Mouse (Mus musculus): ENCODE measurements around the gene Ntrk2. TPM values are rescaled to one million over a fixed set of nuclear protein-coding genes. Genes with fewer than 3 reads are reported as not detected.

Ntrk2 gene
- polyA plus RNA-seq, 1 experiment from 2014 or later: 35.8 TPM

GRCm38 (mm10) chr13:59017121-59017520 is 210.8 kb downstream of the Ntrk2 start:
- no peak overlapping the region for H3K4me3 ChIP-seq (ENCODE audit: low read depth, low read length)
- H3K4me1 ChIP-seq (ENCODE audit: control insufficient read depth, insufficient read depth, low read length): no peaks in the 10 kb centered on the region
- no peaks in the 10 kb centered on the region for H3K36me3 ChIP-seq (ENCODE audit: control insufficient read depth, insufficient read depth, low read length)
- H3K9ac ChIP-seq (ENCODE audit: low read length): no peak overlapping the region
- no peaks in the 10 kb centered on the region for H3K9me3 ChIP-seq (ENCODE audit: control insufficient read depth, low read length)
- no peak overlapping the region for H3K27ac ChIP-seq (ENCODE audit: low read depth, low read length)
- H3K27me3 ChIP-seq (ENCODE audit: control insufficient read depth, insufficient read depth, low read length): no peaks in the 10 kb centered on the region
- DNase-seq (ENCODE audit: low spot score, missing footprints) (no peak), ATAC-seq (ENCODE audit: low FRiP score) (no peak)
- 60% methylated on average over 5 of the region's 5 CpGs for WGBS
- no peak overlapping the region for H3K4me2 ChIP-seq

DNA sequence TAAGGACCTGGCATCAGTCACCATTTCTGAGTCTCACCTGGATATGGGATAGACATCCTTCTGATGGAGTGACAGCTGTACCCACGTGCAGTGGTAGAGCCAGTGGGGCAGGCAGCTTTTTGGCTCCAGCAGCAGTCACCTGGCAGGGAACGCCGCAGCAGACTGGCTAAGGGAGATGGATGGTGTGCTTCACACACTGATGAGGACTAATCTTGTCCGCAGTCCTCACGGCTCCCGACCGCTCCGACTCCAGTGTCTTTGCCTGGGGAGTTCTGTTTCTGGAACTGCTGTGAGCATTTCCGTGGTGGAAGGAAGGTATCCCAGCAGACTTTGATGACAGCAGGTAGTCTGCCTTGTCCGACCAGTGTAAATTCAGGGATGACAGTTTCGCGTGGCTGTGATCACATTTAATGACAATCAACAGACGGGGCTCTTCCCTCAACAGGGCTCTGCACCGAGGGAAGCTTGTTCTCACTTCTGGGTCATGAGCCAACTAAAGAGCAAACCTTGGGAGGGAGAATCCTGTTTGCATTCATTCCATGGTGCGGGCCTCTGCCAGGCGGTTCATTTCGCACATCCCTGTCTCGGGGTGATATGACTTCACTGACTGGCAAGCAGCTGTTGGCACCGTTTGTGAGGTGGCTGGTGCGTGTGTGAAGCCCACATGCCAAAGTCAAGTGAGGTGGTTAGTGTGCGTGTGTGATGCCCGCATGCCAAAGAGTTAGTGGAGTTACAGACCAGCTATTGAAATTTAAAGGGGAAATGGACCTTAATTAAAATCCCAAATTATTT is 216.1 kb downstream of the Ntrk2 start:
- no peak overlapping the region for H3K4me2 ChIP-seq
- whole genome bisulfite sequencing: 92% methylated on average over 22 of the region's 22 CpGs
- DNase-seq (ENCODE audit: low spot score, missing footprints) (no peak), ATAC-seq (ENCODE audit: low FRiP score) (no peak)
- peaks cover 6% of the 10 kb centered on the region; the same call in 1 of the 2 replicates for H3K9me3 ChIP-seq (ENCODE audit: control insufficient read depth, low read length)
- no peak overlapping the region for H3K4me3 ChIP-seq (ENCODE audit: low read depth, low read length)
- H3K9ac ChIP-seq (ENCODE audit: low read length): no peak overlapping the region
- no peaks in the 10 kb centered on the region for H3K4me1 ChIP-seq (ENCODE audit: control insufficient read depth, insufficient read depth, low read length)
- no peak overlapping the region for H3K27ac ChIP-seq (ENCODE audit: low read depth, low read length)
- no peaks in the 10 kb centered on the region for H3K27me3 ChIP-seq (ENCODE audit: control insufficient read depth, insufficient read depth, low read length)
- no peaks in the 10 kb centered on the region for H3K36me3 ChIP-seq (ENCODE audit: control insufficient read depth, insufficient read depth, low read length)

DNA sequence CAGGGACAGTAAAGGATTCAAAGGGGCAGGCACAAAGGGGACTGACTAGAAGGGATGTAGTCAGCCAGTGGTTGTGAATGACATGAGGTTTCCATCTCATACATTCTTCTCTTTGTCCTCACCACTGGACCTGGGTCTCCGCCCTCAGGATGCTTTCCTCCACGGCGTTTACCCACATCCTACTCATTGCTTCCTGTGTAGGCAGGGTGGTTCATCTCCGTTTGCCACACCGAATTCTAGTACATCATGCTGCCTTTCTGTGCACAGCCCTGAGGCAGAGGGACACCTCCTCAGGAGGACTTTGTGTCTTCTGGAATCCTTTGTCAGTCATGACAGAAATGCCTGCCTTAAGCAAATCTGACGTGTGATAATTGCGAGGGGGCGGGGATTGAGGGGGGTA is 219.3 kb downstream of the Ntrk2 start:
- Histone ChIP-seq H3K36me3 (ENCODE audit: control insufficient read depth, insufficient read depth, low read length) (no peaks in the 10 kb centered on the region), H3K27ac (ENCODE audit: low read depth, low read length) (no peak overlapping the region), H3K9ac (ENCODE audit: low read length) (no peak overlapping the region), H3K4me3 (ENCODE audit: low read depth, low read length) (no peak overlapping the region), H3K9me3 (ENCODE audit: control insufficient read depth, low read length) (peaks cover 6% of the 10 kb centered on the region; the same call in 1 of the 2 replicates), H3K27me3 (ENCODE audit: control insufficient read depth, insufficient read depth, low read length) (no peaks in the 10 kb centered on the region), H3K4me2 (no peak overlapping the region), H3K4me1 (ENCODE audit: control insufficient read depth, insufficient read depth, low read length) (no peaks in the 10 kb centered on the region)
- ATAC-seq (ENCODE audit: low FRiP score) (no peak), DNase-seq (ENCODE audit: low spot score, missing footprints) (no peak)
- 87% methylated on average over 8 of the region's 8 CpGs for WGBS

DNA sequence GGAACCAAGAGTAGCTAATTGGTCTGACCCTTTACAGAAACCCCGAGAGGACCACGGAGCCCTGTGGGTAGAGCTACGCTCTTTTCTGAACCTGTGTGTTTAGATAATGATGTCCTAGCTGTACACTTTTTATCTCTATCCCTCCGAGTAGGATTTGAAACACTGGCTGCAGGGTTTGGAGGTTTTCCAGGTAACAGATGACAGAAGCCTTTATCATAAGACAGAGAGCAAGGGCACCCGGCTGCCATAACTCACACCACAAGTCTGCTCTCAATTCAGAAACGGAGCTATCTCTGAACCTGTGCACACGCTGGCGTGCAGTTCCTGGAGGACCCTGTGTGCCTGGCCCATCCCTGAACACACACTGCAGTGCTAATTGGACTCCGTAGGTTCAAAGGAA is 221.1 kb downstream of the Ntrk2 start:
- DNase-seq (ENCODE audit: low spot score, missing footprints): no peak
- WGBS: 86% methylated on average over 9 of the region's 9 CpGs
- H3K4me2 ChIP-seq: no peak overlapping the region

DNA sequence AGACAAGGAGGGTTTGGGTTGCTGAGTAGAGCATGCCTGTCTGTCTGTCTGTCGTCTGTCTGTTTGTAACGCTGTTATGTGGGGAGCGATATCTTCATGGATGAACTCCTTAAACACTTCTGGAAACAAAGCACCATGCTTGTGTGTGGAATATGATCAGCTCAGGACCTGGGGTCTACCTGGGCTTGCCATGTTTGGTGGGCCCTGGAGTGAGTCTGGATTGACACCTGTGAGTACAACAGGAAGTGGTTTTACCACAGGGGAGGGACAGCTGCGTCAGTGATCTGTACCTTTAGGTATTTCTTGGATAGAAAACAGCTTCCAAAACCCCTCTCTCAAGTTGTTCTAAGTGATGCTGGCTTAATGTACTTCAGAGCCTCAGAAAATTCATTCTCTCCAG is 222.2 kb downstream of the Ntrk2 start:
- 96% methylated on average over 4 of the region's 4 CpGs for WGBS
- ATAC-seq (ENCODE audit: low FRiP score): no peak
- no peak for DNase-seq (ENCODE audit: low spot score, missing footprints)
- H3K27ac ChIP-seq (ENCODE audit: low read depth, low read length): no peak overlapping the region
- H3K4me1 ChIP-seq (ENCODE audit: control insufficient read depth, insufficient read depth, low read length): no peaks in the 10 kb centered on the region
- no peak overlapping the region for H3K9ac ChIP-seq (ENCODE audit: low read length)
- no peaks in the 10 kb centered on the region for H3K36me3 ChIP-seq (ENCODE audit: control insufficient read depth, insufficient read depth, low read length)
- H3K4me2 ChIP-seq: no peak overlapping the region
- no peak overlapping the region for H3K4me3 ChIP-seq (ENCODE audit: low read depth, low read length)
- no peaks in the 10 kb centered on the region for H3K27me3 ChIP-seq (ENCODE audit: control insufficient read depth, insufficient read depth, low read length)
- H3K9me3 ChIP-seq (ENCODE audit: control insufficient read depth, low read length): peaks cover 1% of the 10 kb centered on the region; the same call in 1 of the 2 replicates

More for the DNA sequence above, 221.1 kb downstream of the Ntrk2 start:
- no peaks in the 10 kb centered on the region for H3K36me3 ChIP-seq (ENCODE audit: control insufficient read depth, insufficient read depth, low read length)
- no peak for ATAC-seq (ENCODE audit: low FRiP score)
- peaks cover 6% of the 10 kb centered on the region; the same call in 1 of the 2 replicates for H3K9me3 ChIP-seq (ENCODE audit: control insufficient read depth, low read length)
- no peak overlapping the region for H3K4me3 ChIP-seq (ENCODE audit: low read depth, low read length)
- no peak overlapping the region for H3K9ac ChIP-seq (ENCODE audit: low read length)
- no peaks in the 10 kb centered on the region for H3K4me1 ChIP-seq (ENCODE audit: control insufficient read depth, insufficient read depth, low read length)
- no peaks in the 10 kb centered on the region for H3K27me3 ChIP-seq (ENCODE audit: control insufficient read depth, insufficient read depth, low read length)
- no peak overlapping the region for H3K27ac ChIP-seq (ENCODE audit: low read depth, low read length)

GRCm38 (mm10) chr13:59030574-59030973 is 224.2 kb downstream of the Ntrk2 start:
- no peak for ATAC-seq (ENCODE audit: low FRiP score)
- H3K27ac ChIP-seq (ENCODE audit: low read depth, low read length): no peak overlapping the region
- H3K36me3 ChIP-seq (ENCODE audit: control insufficient read depth, insufficient read depth, low read length): no peaks in the 10 kb centered on the region
- H3K27me3 ChIP-seq (ENCODE audit: control insufficient read depth, insufficient read depth, low read length): no peaks in the 10 kb centered on the region
- no peak overlapping the region for H3K4me2 ChIP-seq
- WGBS: 86% methylated on average over 6 of the region's 6 CpGs
- no peak overlapping the region for H3K9ac ChIP-seq (ENCODE audit: low read length)
- H3K4me1 ChIP-seq (ENCODE audit: control insufficient read depth, insufficient read depth, low read length): no peaks in the 10 kb centered on the region
- no peaks in the 10 kb centered on the region for H3K9me3 ChIP-seq (ENCODE audit: control insufficient read depth, low read length)
- no peak overlapping the region for H3K4me3 ChIP-seq (ENCODE audit: low read depth, low read length)
- DNase-seq (ENCODE audit: low spot score, missing footprints): no peak

- Histone ChIP-seq H3K36me3 (ENCODE audit: control insufficient read depth, insufficient read depth, low read length) (no peaks in the 10 kb centered on the region), H3K4me2 (peak overlapping the region; percentile 34), H3K27me3 (ENCODE audit: control insufficient read depth, insufficient read depth, low read length) (no peaks in the 10 kb centered on the region), H3K9me3 (ENCODE audit: control insufficient read depth, low read length) (no peaks in the 10 kb centered on the region), H3K4me1 (ENCODE audit: control insufficient read depth, insufficient read depth, low read length) (peaks cover 23% of the 10 kb centered on the region), H3K27ac (ENCODE audit: low read depth, low read length) (peak overlapping the region; percentile 79), H3K9ac (ENCODE audit: low read length) (peak overlapping the region; percentile 45), H3K4me3 (ENCODE audit: low read depth, low read length) (no peak overlapping the region)
- peak; percentile 81 for ATAC-seq (ENCODE audit: low FRiP score)
- WGBS: 44% methylated on average over 16 of the region's 16 CpGs
- DNase-seq (ENCODE audit: low spot score, missing footprints): peak; percentile 88
These were observed 234.0 kb downstream of the Ntrk2 start for GRCm38 (mm10) chr13:59040156-59040915.

DNA sequence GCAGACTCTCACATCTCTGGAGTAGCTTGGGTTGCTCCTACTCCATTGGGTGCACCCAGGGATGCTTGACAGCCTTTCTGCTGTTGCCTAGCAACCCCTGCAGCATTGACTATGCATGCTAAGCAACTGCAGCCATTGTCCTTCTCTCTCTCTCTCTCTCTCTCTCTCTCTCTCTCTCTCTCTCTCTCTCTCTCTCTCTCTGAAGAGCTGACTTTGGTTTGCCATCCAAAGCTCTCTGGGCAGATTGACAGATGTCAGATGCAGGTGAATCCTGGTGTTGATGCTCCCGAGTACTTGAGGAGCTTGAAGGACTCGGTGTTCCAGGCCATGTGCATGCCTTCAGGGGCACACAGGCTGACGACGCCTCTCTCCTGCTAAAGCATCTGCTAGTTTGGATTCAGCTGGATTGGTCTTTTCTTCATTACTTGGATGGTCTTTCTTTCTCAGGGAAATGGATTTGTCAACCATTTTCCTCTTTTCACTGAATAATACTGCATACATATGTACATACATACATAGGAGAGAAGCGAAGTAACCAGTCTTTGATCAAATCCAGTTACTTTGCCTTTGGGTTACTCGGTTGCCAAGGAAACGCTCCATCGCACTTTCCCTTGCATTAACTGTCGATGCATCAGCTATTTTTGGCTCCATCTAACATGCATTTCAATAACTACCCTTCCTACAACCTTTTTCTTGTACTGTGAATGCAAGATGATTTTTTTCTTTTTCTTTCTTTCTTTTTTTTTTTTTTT is 234.8 kb downstream of the Ntrk2 start:
- Histone ChIP-seq H3K9me3 (ENCODE audit: control insufficient read depth, low read length) (no peaks in the 10 kb centered on the region), H3K36me3 (ENCODE audit: control insufficient read depth, insufficient read depth, low read length) (no peaks in the 10 kb centered on the region), H3K4me1 (ENCODE audit: control insufficient read depth, insufficient read depth, low read length) (peaks cover 23% of the 10 kb centered on the region), H3K27me3 (ENCODE audit: control insufficient read depth, insufficient read depth, low read length) (no peaks in the 10 kb centered on the region), H3K4me2 (peak overlapping the region; percentile 26; the same call in 1 of the 2 replicates), H3K27ac (ENCODE audit: low read depth, low read length) (peak overlapping the region; percentile 76), H3K4me3 (ENCODE audit: low read depth, low read length) (no peak overlapping the region), H3K9ac (ENCODE audit: low read length) (peak overlapping the region; percentile 42; the same call in 1 of the 2 replicates)
- DNase-seq (ENCODE audit: low spot score, missing footprints) (peak; percentile 97), ATAC-seq (ENCODE audit: low FRiP score) (peak; percentile 99)
- 30% methylated on average over 9 of the region's 9 CpGs for WGBS
